Mouse (Mus musculus): ENCODE data around the gene Gm3404.
"Not testable (repeated sequence)": the region's sequence is repeated elsewhere in the genome, so short reads cannot be mapped to it uniquely, and the experiment has no call there.

Gm3404 gene

DNA sequence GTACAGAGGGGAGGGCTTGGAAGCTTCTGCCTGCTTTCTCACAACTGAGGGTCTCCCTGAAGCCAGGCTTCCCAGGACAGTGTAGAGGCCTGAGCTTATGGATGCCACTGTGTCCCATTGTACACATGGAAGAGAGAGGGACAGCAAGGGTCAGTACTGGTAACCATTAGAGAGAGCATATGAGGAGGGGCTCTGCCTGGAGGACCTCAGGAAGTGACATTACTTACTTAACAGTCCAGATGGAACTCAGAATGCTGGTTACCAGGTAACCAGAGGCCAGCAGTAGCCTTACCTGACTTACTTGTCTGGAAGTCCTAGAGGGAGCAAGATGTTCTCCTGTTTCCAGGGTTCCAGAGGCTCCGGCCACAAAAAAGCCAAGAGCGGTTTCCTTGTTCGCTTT, at the start of gene Gm3404:
Gene Gm3404 (plus strand): TSS at position 301 of the 400 bp plus-strand sequence.
- DNase-seq (ENCODE audit: low spot score): not testable (repeated sequence)

DNA sequence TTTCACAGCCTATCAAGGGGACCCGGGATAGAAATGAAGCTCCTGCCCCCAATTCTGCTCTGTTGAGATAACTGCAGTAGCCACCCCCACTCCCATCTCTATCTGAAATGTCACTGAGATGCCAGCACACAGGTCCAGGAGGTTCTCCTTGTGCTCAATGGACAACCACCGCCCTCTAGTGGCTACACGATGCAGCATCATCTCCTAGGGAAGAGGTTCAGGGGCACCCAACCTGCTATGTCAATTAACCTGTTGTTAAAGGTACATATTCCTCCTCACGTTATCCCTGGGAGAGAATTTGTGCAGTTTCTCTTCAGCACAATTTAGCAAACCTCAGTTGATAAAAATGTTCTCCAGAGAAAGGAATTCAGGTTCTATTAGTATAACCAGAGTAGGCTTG, 46.0 kb upstream of the Gm3404 start:
- not testable (repeated sequence) for DNase-seq (ENCODE audit: low spot score)

DNA sequence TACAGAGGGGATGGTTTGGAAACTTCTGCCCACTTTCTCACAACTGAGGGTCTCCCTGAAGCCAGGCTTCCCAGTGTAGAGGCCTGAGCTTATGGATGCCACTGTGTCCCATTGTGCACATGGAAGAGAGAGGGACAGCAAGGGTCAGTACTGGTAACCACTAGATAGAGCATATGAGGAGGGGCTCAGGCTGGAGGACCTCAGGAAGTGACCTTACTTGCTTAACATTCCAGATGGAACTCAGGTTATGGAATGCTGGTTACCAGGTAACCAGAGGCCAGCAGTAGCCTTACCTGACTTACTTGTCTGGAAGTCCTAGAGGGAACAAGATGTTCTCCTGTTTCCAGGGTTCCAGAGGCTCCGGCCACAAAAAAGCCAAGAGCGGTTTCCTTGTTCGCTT, 43.9 kb upstream of the Gm3404 start, which contains the start of gene Gm6408:
Gene Gm6408 (plus strand): TSS at position 301 of the 400 bp plus-strand sequence.
- DNase-seq (ENCODE audit: low spot score): not testable (repeated sequence)

DNA sequence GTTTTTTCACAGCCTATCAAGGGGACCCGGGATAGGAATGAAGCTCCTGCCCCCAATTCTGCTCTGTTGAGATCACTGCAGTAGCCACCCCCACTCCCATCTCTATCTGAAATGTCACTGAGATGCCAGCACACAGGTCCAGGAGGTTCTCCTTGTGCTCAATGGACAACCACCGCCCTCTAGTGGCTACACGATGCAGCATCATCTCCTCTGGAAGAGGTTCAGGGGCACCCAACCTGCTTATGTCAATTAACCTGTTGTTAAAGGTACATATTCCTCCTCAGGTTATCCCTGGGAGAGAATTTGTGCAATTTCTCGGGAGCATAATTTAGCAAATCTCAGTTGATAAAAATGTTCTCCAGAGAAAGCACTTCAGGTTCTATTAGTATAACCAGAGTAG, 36.6 kb upstream of the Gm3404 start:
- not testable (repeated sequence) for DNase-seq (ENCODE audit: low spot score)

DNA sequence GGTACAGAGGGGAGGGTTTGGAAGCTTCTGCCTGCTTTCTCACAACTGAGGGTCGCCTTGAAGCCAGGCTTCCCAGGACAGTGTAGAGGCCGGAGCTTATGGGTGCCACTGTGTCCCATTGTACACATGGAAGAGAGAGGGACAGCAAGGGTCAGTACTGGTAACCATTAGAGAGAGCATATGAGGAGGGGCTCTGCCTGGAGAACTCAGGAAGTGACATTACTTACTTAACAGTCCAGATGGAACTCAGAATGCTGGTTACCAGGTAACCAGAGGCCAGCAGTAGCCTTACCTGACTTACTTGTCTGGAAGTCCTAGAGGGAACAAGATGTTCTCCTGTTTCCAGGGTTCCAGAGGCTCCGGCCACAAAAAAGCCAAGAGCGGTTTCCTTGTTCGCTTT, 34.5 kb upstream of the Gm3404 start, which contains the start of gene Gm6370:
Gene Gm6370 (plus strand): TSS at position 301 of the 400 bp plus-strand sequence.
- DNase-seq (ENCODE audit: low spot score): not testable (repeated sequence)

DNA sequence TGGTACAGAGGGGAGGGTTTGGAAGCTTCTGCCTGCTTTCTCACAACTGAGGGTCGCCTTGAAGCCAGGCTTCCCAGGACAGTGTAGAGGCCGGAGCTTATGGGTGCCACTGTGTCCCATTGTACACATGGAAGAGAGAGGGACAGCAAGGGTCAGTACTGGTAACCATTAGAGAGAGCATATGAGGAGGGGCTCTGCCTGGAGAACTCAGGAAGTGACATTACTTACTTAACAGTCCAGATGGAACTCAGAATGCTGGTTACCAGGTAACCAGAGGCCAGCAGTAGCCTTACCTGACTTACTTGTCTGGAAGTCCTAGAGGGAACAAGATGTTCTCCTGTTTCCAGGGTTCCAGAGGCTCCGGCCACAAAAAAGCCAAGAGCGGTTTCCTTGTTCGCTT, 23.5 kb upstream of the Gm3404 start, which contains the start of gene 4930449I24Rik:
Gene 4930449I24Rik (plus strand): TSS at position 301 of the 400 bp plus-strand sequence.
- not testable (repeated sequence) for DNase-seq (ENCODE audit: low spot score)

DNA sequence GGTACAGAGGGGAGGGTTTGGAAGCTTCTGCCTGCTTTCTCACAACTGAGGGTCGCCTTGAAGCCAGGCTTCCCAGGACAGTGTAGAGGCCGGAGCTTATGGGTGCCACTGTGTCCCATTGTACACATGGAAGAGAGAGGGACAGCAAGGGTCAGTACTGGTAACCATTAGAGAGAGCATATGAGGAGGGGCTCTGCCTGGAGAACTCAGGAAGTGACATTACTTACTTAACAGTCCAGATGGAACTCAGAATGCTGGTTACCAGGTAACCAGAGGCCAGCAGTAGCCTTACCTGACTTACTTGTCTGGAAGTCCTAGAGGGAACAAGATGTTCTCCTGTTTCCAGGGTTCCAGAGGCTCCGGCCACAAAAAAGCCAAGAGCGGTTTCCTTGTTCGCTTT, 11.8 kb upstream of the Gm3404 start, which contains the start of gene Gm3402:
Gene Gm3402 (plus strand): TSS at position 301 of the 400 bp plus-strand sequence.
- DNase-seq (ENCODE audit: low spot score): not testable (repeated sequence)

DNA sequence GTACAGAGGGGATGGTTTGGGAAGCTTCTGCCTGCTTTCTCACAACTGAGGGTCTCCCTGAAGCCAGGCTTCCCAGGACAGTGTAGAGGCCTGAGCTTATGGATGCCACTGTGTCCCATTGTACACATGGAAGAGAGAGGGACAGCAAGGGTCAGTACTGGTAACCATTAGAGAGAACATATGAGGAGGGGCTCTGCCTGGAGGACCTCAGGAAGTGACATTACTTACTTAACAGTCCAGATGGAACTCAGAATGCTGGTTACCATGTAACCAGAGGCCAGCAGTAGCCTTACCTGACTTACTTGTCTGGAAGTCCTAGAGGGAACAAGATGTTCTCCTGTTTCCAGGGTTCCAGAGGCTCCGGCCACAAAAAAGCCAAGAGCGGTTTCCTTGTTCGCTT, 11.7 kb downstream of the Gm3404 start, which contains the start of gene Gm3409:
Gene Gm3409 (plus strand): TSS at position 301 of the 400 bp plus-strand sequence.
- not testable (repeated sequence) for DNase-seq (ENCODE audit: low spot score)

DNA sequence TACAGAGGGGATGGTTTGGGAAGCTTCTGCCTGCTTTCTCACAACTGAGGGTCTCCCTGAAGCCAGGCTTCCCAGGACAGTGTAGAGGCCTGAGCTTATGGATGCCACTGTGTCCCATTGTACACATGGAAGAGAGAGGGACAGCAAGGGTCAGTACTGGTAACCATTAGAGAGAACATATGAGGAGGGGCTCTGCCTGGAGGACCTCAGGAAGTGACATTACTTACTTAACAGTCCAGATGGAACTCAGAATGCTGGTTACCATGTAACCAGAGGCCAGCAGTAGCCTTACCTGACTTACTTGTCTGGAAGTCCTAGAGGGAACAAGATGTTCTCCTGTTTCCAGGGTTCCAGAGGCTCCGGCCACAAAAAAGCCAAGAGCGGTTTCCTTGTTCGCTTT, 30.2 kb downstream of the Gm3404 start, which contains the start of gene Gm3415:
Gene Gm3415 (plus strand): TSS at position 301 of the 400 bp plus-strand sequence.
- DNase-seq (ENCODE audit: low spot score): not testable (repeated sequence)

DNA sequence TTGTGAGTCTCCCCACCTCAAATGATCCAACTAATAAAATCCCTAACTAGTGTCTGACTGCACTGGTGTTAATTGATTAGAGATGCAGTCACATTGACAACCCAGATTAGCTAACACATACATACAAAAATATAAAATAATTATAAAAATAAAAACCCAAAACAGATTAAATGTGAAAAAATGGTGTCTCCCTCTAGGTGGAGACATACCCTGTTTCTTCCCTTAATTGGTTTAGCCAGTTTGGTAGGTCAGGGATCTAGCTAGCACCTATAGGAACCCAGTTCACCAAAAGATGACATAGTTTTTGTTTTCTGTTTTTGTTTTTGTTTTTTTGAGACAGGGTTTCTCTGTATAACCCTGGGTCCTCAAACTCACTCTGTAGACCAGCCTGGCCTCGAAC, 38.7 kb downstream of the Gm3404 start:
- DNase-seq (ENCODE audit: low spot score): no peak

DNA sequence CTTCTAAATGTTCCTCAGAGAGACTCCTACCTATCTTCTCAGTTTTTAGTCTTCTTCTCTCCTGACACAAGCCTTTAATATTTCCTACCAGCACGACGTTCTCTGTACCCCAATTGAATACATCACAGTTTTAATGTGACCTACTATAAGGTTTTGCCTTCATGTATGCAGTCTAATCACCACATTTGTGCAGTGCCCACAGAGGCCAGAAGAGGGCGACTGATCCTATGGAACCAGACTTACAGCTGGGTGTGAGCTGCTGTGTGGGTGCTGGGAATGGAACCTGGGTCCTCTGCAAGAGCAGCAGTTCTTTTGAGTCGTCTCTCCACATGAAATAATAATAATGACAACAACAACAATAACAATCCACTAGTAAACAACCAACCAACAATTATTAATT, 41.5 kb downstream of the Gm3404 start:
- no peak for DNase-seq (ENCODE audit: low spot score)

DNA sequence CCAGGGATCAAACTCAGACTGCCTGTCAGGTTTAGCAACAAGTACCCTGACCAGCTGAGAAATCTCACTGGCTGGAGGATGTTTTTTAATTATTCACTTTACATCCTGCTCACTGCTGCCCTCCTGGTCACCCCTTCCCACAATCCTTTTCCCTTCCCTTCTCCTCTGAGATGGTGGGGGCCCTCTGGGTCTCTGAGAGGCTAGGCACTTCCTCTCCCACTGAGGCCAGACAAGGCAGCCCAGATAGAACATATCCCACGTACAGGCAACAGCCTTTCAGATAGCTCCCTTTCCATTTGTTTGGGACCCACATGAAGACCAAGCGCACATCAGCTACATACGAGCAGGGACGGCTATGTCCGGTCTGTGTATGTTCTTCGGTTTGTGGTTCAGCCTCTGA, 44.6 kb downstream of the Gm3404 start:
- DNase-seq (ENCODE audit: low spot score): not testable (repeated sequence)

DNA sequence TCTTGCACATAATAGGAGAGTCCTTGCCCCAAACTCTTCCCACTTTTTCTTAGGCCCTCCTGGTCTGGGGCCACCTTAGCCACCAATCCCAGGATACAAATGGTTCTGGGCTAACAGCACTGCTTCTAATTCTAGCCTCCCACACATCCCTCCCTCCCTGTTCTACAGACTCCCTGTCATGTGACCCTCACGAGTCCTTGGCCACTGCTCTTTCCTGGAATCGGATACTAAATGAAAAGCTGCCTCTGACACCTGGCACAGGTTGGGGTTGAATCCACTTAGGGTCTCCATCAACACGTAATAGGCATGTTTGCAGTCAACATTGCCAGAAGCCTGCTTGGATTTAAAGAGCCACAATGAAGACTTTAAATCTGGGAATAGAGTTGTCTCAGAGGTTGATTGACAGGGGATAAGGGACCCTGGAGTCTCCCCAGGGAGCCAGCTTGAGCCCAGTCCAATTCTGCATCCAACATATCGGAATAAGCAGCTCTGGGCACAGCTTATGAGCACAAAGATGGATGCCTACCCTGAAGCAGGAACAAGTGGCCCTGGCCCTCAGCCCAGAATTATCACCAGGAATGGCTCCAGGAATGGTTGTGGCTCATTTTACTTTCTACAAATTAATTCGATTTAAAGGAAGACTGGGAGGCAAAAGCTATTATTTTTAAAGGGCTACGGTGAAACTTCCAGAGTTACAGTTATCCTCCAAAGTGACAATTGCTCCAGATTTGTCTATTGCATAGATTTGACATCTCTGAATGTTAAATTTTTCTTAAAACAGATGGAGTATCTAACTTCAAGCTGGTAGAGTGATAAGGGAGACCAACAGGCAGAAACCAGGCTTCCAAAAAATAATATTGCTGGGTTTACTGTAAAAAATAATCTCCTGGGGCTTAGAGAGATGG, 46.5 kb downstream of the Gm3404 start:
- DNase-seq (ENCODE audit: low spot score): not testable (repeated sequence)

DNA sequence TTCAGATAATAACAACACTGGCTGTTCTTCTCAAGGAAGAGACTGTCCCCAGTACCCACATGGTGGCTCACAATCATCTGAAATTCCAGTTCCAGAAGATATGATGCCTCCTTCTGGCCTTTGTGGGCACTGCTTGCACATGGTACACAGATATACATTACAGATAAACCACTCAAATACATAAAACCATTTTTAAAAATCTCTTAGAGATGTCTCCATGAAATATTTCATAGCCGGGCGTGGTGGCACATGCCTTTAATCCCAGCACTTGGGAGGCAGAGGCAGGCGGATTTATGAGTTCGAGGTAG, 47.1 kb downstream of the Gm3404 start:
- DNase-seq (ENCODE audit: low spot score): not testable (repeated sequence)

DNA sequence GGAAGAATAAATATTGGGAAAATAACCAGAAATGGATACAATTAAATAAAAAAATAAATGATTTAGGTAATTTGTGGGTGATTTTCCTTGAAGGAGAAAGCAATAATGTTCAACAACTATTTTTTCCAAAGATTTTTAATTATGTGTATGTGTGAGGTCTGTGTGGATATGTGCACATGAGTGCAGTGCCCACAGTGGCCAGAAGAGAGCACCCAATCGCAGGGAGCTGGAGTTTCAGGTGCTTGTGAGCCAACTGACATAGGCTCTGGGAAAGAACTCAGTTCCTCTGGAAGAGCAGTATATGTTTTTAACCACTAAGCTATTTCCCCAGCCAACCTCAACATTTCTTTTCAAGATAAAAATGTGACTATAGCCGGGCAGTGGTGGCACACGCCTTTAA, 51.1 kb downstream of the Gm3404 start:
- no peak for DNase-seq (ENCODE audit: low spot score)

All from ovary, adult 18-20 months (tissue).